ENCODE assay signal across 11 mouse cellular contexts in genomic region chr10:80962585-80962984, GRCm38 (mm10). TPM values are rescaled to one million over a fixed set of nuclear protein-coding genes. Genes with fewer than 3 reads are reported as not detected.
DNase-seq lines count a peak whose midpoint lies in the region; ATAC-seq and TF ChIP-seq lines count a peak whose summit lies in the region.
"Had no signal": no experiment of that assay in that cellular context is flagged by ENCODE, and none has a peak within 500 bp of the region (broad histone marks: within the 10 kb centered on the region; RNA-seq: fewer than 3 reads in every experiment).

No protein-coding gene starts in this region.

- H3K4me2 ChIP-seq in kidney, embryonic 16.5 days (replicated peaks; ENCODE audit: low read depth, low read length) = no peak overlapping the region
- no peak overlapping the region for H3K4me2 ChIP-seq in heart, embryonic 15.5 days

- H3K27ac ChIP-seq in kidney, embryonic 16.5 days (ENCODE audit: low read length) = 0 out of 2 replicates have a peak overlapping the region, but pooled peaks have one; percentile 82
- H3K27ac ChIP-seq in heart, embryonic 15.5 days = peak overlapping the region; percentile 92; the same call in 1 of the 2 replicates
- H3K27ac ChIP-seq in thymus, adult 2 months (ENCODE audit: control insufficient read depth, insufficient read depth, low read length) = no peak overlapping the region

- 79% methylated on average over 5 of the region's 5 CpGs for WGBS in kidney, embryonic 16.5 days
- WGBS in heart, embryonic 15.5 days = 82% methylated on average over 5 of the region's 5 CpGs
- WGBS in thymus, adult 2 months = 97% methylated on average over 5 of the region's 5 CpGs

- no peak for TF ChIP-seq POLR2A in thymus, adult 2 months (IDR thresholded peaks at IDR 0.05; ENCODE audit: control insufficient read depth, extremely low read depth, insufficient read depth, low read length, poor library complexity)

- no peak for ATAC-seq in kidney, embryonic 16.5 days (ENCODE audit: low FRiP score, low TSS enrichment)
- no peak for ATAC-seq in heart, embryonic 15.5 days (replicated peaks; ENCODE audit: insufficient number of reproducible peaks, insufficient read depth, low FRiP score, low read depth)

- no peak for DNase-seq in kidney, postnatal 14 days
- DNase-seq in R1 (ENCODE audit: low read depth, low spot score) = peak; percentile 24
- peak; percentile 80 for DNase-seq in lung, postnatal 25 days (ENCODE audit: low spot score)
- no peak for DNase-seq in thymus, adult 2 months
- DNase-seq in thymus, postnatal 0 days (ENCODE audit: low spot score) = no peak
- DNase-seq: cerebellum, adult 8-10 months; gastrocnemius, postnatal 36 days; right cerebral cortex, adult 18-20 months; thymus, postnatal 25 days had no signal

- H3K9me3 ChIP-seq in kidney, embryonic 16.5 days (ENCODE audit: low read length) = no peaks in the 10 kb centered on the region
- H3K9me3 ChIP-seq in heart, embryonic 15.5 days (replicated peaks) = no peaks in the 10 kb centered on the region

- H3K4me3 ChIP-seq in kidney, embryonic 16.5 days (ENCODE audit: low read length) = no peak overlapping the region
- no peak overlapping the region for H3K4me3 ChIP-seq in heart, embryonic 15.5 days
- H3K4me3 ChIP-seq in thymus, adult 2 months (ENCODE audit: control insufficient read depth, insufficient read depth, low read length) = no peak overlapping the region

- H3K4me1 ChIP-seq in kidney, embryonic 16.5 days (ENCODE audit: insufficient read depth, low read length) = peaks cover 33% of the 10 kb centered on the region
- H3K4me1 ChIP-seq in heart, embryonic 15.5 days (replicated peaks) = peaks cover 65% of the 10 kb centered on the region
- H3K4me1 ChIP-seq in thymus, adult 2 months (replicated peaks; ENCODE audit: control insufficient read depth, insufficient read depth, low read length) = no peaks in the 10 kb centered on the region

- H3K27me3 ChIP-seq in kidney, embryonic 16.5 days (ENCODE audit: insufficient read depth, low read length) = no peaks in the 10 kb centered on the region
- H3K27me3 ChIP-seq in heart, embryonic 15.5 days = no peaks in the 10 kb centered on the region
- no peaks in the 10 kb centered on the region for H3K27me3 ChIP-seq in thymus, adult 2 months (ENCODE audit: control insufficient read depth, insufficient read depth, low read length)

- H3K36me3 ChIP-seq in kidney, embryonic 16.5 days (ENCODE audit: insufficient read depth, low read length) = no peaks in the 10 kb centered on the region
- no peaks in the 10 kb centered on the region for H3K36me3 ChIP-seq in heart, embryonic 15.5 days
- no peaks in the 10 kb centered on the region for H3K36me3 ChIP-seq in thymus, adult 2 months (ENCODE audit: control insufficient read depth, insufficient read depth, low read length)

- no peak for TF ChIP-seq CTCF in thymus, adult 2 months (IDR thresholded peaks at IDR 0.05; ENCODE audit: borderline replicate concordance, control insufficient read depth, extremely low read depth, insufficient read depth, low read length, poor library complexity)

- no peak overlapping the region for H3K9ac ChIP-seq in kidney, embryonic 16.5 days (replicated peaks; ENCODE audit: low read length)
- H3K9ac ChIP-seq in heart, embryonic 15.5 days = no peak overlapping the region

RNA-seq across cellular contexts. Expression of gene Gadd45b, which starts 32.7 kb away (rescaled TPM):
- polyA plus RNA-seq in kidney, embryonic 16.5 days (2015; fragmentation: Nextera tagmentation; extraction: Ambion mirVana) = 22.3 and 24.1 TPM in 2 replicates
- polyA plus RNA-seq in heart, embryonic 15.5 days (2015; fragmentation: Nextera tagmentation; extraction: Ambion mirVana) = 30.8 and 34.1 TPM in 2 replicates
- polyA plus RNA-seq in thymus, adult 2 months (2012; rRNA removed) = 36.2 and 53.2 TPM in 2 replicates
- 19.0 and 21.7 TPM in 2 replicates for polyA plus RNA-seq in thymus, postnatal 0 days (2015; fragmentation: Nextera tagmentation; extraction: Ambion mirVana)

RNA-seq across cellular contexts. Expression of gene Lmnb2, which starts 44.5 kb away (rescaled TPM):
- polyA plus RNA-seq in kidney, embryonic 16.5 days (2015; fragmentation: Nextera tagmentation; extraction: Ambion mirVana) = 61.8 and 62.4 TPM in 2 replicates
- polyA plus RNA-seq in heart, embryonic 15.5 days (2015; fragmentation: Nextera tagmentation; extraction: Ambion mirVana) = 22.0 and 32.1 TPM in 2 replicates
- 44.2 and 52.7 TPM in 2 replicates for polyA plus RNA-seq in thymus, adult 2 months (2012; rRNA removed)
- polyA plus RNA-seq in thymus, postnatal 0 days (2015; fragmentation: Nextera tagmentation; extraction: Ambion mirVana) = 28.0 and 28.5 TPM in 2 replicates

RNA-seq across cellular contexts. Expression of gene Gng7, which starts 52.2 kb away (rescaled TPM):
- polyA plus RNA-seq in kidney, embryonic 16.5 days (2015; fragmentation: Nextera tagmentation; extraction: Ambion mirVana) = 6.6 and 6.7 TPM in 2 replicates
- polyA plus RNA-seq in heart, embryonic 15.5 days (2015; fragmentation: Nextera tagmentation; extraction: Ambion mirVana) = 1.1 and 1.9 TPM in 2 replicates
- 0.63 and 0.80 TPM in 2 replicates for polyA plus RNA-seq in thymus, adult 2 months (2012; rRNA removed)
- polyA plus RNA-seq in thymus, postnatal 0 days (2015; fragmentation: Nextera tagmentation; extraction: Ambion mirVana) = 1.5 and 1.8 TPM in 2 replicates

Comparison
In these comparisons a context has a peak if more than half of its experiments do, and no peak if none do; other contexts are left out.
1. DNase-seq: peak in R1 (single experiment) and lung, postnatal 25 days (single experiment); none in kidney, postnatal 14 days (single experiment), thymus, adult 2 months (single experiment) and thymus, postnatal 0 days (single experiment).